Mouse (Mus musculus): Measurements from ENCODE around the gene Ptpre. TPM values are rescaled to one million over a fixed set of nuclear protein-coding genes. Genes with fewer than 3 reads are reported as not detected.

The Ptpre gene
- polyA plus RNA-seq, 1 experiment: 2.4 TPM

- Histone ChIP-seq H3K27me3 (ENCODE audit: control insufficient read depth, insufficient read depth, insufficient read length) (no peaks in the 10 kb centered on the region), H3K36me3 (ENCODE audit: control insufficient read depth, insufficient read depth) (peaks cover 6% of the 10 kb centered on the region), H3K4me3 (no peak overlapping the region), H3K4me2 (ENCODE audit: low read depth) (no peak overlapping the region), H3ac (ENCODE audit: control insufficient read depth, insufficient read length) (no peak overlapping the region), H3K79me2 (ENCODE audit: control insufficient read depth, insufficient read depth) (no peaks in the 10 kb centered on the region)
- TF ChIP-seq TCF12 (IDR thresholded peaks at IDR 0.05; ENCODE audit: insufficient read depth, poor library complexity, severe bottlenecking) (no peak), REST (IDR thresholded peaks at IDR 0.05; ENCODE audit: insufficient read depth, insufficient read length) (no peak), MYOG (IDR thresholded peaks at IDR 0.05; ENCODE audit: control insufficient read depth in 1 of 3, insufficient read depth in 1 of 3, insufficient read length in 2 of 3, low read depth in 2 of 3) (no peak), TCF3 (IDR thresholded peaks at IDR 0.05; ENCODE audit: insufficient read length, low read depth) (no peak), USF1 (IDR thresholded peaks at IDR 0.05; ENCODE audit: low read depth) (no peak), POLR2A (IDR thresholded peaks at IDR 0.05; ENCODE audit: insufficient read length, low read depth) (no peak), MAX (IDR thresholded peaks at IDR 0.05; ENCODE audit: low read depth) (no peak), POLR2AphosphoS2 (IDR thresholded peaks at IDR 0.05; ENCODE audit: insufficient read length, low read depth) (no peak), MYOD1 (IDR thresholded peaks at IDR 0.05; ENCODE audit: control insufficient read depth in 1 of 3, insufficient read length in 2 of 3, low read depth in 2 of 3) (no peak)
Measured at GRCm38 (mm10) chr7:135666314-135666713, 129.0 kb downstream of the Ptpre start.

- Histone ChIP-seq H3K79me2 (ENCODE audit: control insufficient read depth, insufficient read depth) (no peaks in the 10 kb centered on the region), H3K27me3 (ENCODE audit: control insufficient read depth, insufficient read depth, insufficient read length) (no peaks in the 10 kb centered on the region), H3K36me3 (ENCODE audit: control insufficient read depth, insufficient read depth) (no peaks in the 10 kb centered on the region), H3K4me3 (no peak overlapping the region), H3ac (ENCODE audit: control insufficient read depth, insufficient read length) (no peak overlapping the region), H3K4me2 (ENCODE audit: low read depth) (no peak overlapping the region)
- TF ChIP-seq POLR2AphosphoS2 (IDR thresholded peaks at IDR 0.05; ENCODE audit: insufficient read length, low read depth): no peak
- TF ChIP-seq MYOD1 (IDR thresholded peaks at IDR 0.05; ENCODE audit: control insufficient read depth in 1 of 3, insufficient read length in 2 of 3, low read depth in 2 of 3): no peak
- TF ChIP-seq MAX (IDR thresholded peaks at IDR 0.05; ENCODE audit: low read depth): no peak
- TF ChIP-seq MYOG (IDR thresholded peaks at IDR 0.05; ENCODE audit: control insufficient read depth in 1 of 3, insufficient read depth in 1 of 3, insufficient read length in 2 of 3, low read depth in 2 of 3): no peak
- no peak for TF ChIP-seq TCF3 (IDR thresholded peaks at IDR 0.05; ENCODE audit: insufficient read length, low read depth)
- no peak for TF ChIP-seq CEBPB (IDR thresholded peaks at IDR 0.05; ENCODE audit: insufficient read depth, poor library complexity, severe bottlenecking)
- TF ChIP-seq REST (IDR thresholded peaks at IDR 0.05; ENCODE audit: insufficient read depth, insufficient read length): no peak
- no peak for TF ChIP-seq TCF12 (IDR thresholded peaks at IDR 0.05; ENCODE audit: insufficient read depth, poor library complexity, severe bottlenecking)
- no peak for TF ChIP-seq USF1 (IDR thresholded peaks at IDR 0.05; ENCODE audit: low read depth)
- no peak for TF ChIP-seq E2F4 (IDR thresholded peaks at IDR 0.05; ENCODE audit: insufficient read depth)
- no peak for TF ChIP-seq SRF (IDR thresholded peaks at IDR 0.05; ENCODE audit: control insufficient read depth, insufficient read length, low read depth)
- no peak for TF ChIP-seq POLR2A (IDR thresholded peaks at IDR 0.05; ENCODE audit: insufficient read length, low read depth)
Measured at GRCm38 (mm10) chr7:135668852-135669739, 131.8 kb downstream of the Ptpre start.

GRCm38 (mm10) chr7:135673576-135673975, 136.3 kb downstream of the Ptpre start:
- TF ChIP-seq MYOG (IDR thresholded peaks at IDR 0.05; ENCODE audit: control insufficient read depth in 1 of 3, insufficient read depth in 1 of 3, insufficient read length in 2 of 3, low read depth in 2 of 3) (no peak), CEBPB (IDR thresholded peaks at IDR 0.05; ENCODE audit: insufficient read depth, poor library complexity, severe bottlenecking) (no peak), POLR2AphosphoS2 (IDR thresholded peaks at IDR 0.05; ENCODE audit: insufficient read length, low read depth) (no peak), REST (IDR thresholded peaks at IDR 0.05; ENCODE audit: insufficient read depth, insufficient read length) (no peak), SRF (IDR thresholded peaks at IDR 0.05; ENCODE audit: control insufficient read depth, insufficient read length, low read depth) (no peak), MAX (IDR thresholded peaks at IDR 0.05; ENCODE audit: low read depth) (no peak), USF1 (IDR thresholded peaks at IDR 0.05; ENCODE audit: low read depth) (no peak), E2F4 (IDR thresholded peaks at IDR 0.05; ENCODE audit: insufficient read depth) (no peak), TCF12 (IDR thresholded peaks at IDR 0.05; ENCODE audit: insufficient read depth, poor library complexity, severe bottlenecking) (no peak), POLR2A (IDR thresholded peaks at IDR 0.05; ENCODE audit: insufficient read length, low read depth) (no peak), TCF3 (IDR thresholded peaks at IDR 0.05; ENCODE audit: insufficient read length, low read depth) (no peak), MYOD1 (IDR thresholded peaks at IDR 0.05; ENCODE audit: control insufficient read depth in 1 of 3, insufficient read length in 2 of 3, low read depth in 2 of 3) (no peak)
- H3K4me2 ChIP-seq (ENCODE audit: low read depth): no peak overlapping the region
- no peaks in the 10 kb centered on the region for H3K27me3 ChIP-seq (ENCODE audit: control insufficient read depth, insufficient read depth, insufficient read length)
- H3ac ChIP-seq (ENCODE audit: control insufficient read depth, insufficient read length): no peak overlapping the region
- H3K79me2 ChIP-seq (ENCODE audit: control insufficient read depth, insufficient read depth): no peaks in the 10 kb centered on the region
- no peak overlapping the region for H3K4me3 ChIP-seq
- H3K36me3 ChIP-seq (ENCODE audit: control insufficient read depth, insufficient read depth): no peaks in the 10 kb centered on the region

- no peaks in the 10 kb centered on the region for H3K27me3 ChIP-seq (ENCODE audit: control insufficient read depth, insufficient read depth, insufficient read length)
- no peak overlapping the region for H3ac ChIP-seq (ENCODE audit: control insufficient read depth, insufficient read length)
- no peaks in the 10 kb centered on the region for H3K79me2 ChIP-seq (ENCODE audit: control insufficient read depth, insufficient read depth)
- H3K36me3 ChIP-seq (ENCODE audit: control insufficient read depth, insufficient read depth): no peaks in the 10 kb centered on the region
- no peak overlapping the region for H3K4me3 ChIP-seq
- H3K4me2 ChIP-seq (ENCODE audit: low read depth): no peak overlapping the region
- TF ChIP-seq TCF3 (IDR thresholded peaks at IDR 0.05; ENCODE audit: insufficient read length, low read depth): no peak
- TF ChIP-seq USF1 (IDR thresholded peaks at IDR 0.05; ENCODE audit: low read depth): no peak
- TF ChIP-seq CEBPB (IDR thresholded peaks at IDR 0.05; ENCODE audit: insufficient read depth, poor library complexity, severe bottlenecking): no peak
- no peak for TF ChIP-seq POLR2AphosphoS2 (IDR thresholded peaks at IDR 0.05; ENCODE audit: insufficient read length, low read depth)
- no peak for TF ChIP-seq POLR2A (IDR thresholded peaks at IDR 0.05; ENCODE audit: insufficient read length, low read depth)
- no peak for TF ChIP-seq MAX (IDR thresholded peaks at IDR 0.05; ENCODE audit: low read depth)
- no peak for TF ChIP-seq MYOD1 (IDR thresholded peaks at IDR 0.05; ENCODE audit: control insufficient read depth in 1 of 3, insufficient read length in 2 of 3, low read depth in 2 of 3)
- no peak for TF ChIP-seq SRF (IDR thresholded peaks at IDR 0.05; ENCODE audit: control insufficient read depth, insufficient read length, low read depth)
- TF ChIP-seq TCF12 (IDR thresholded peaks at IDR 0.05; ENCODE audit: insufficient read depth, poor library complexity, severe bottlenecking): no peak
- TF ChIP-seq MYOG (IDR thresholded peaks at IDR 0.05; ENCODE audit: control insufficient read depth in 1 of 3, insufficient read depth in 1 of 3, insufficient read length in 2 of 3, low read depth in 2 of 3): no peak
- no peak for TF ChIP-seq REST (IDR thresholded peaks at IDR 0.05; ENCODE audit: insufficient read depth, insufficient read length)
- no peak for TF ChIP-seq E2F4 (IDR thresholded peaks at IDR 0.05; ENCODE audit: insufficient read depth)
Measured at GRCm38 (mm10) chr7:135676722-135677121, 139.4 kb downstream of the Ptpre start.

All from myocyte (in vitro differentiated cells).